Mouse (Mus musculus) spleen, postnatal 10 days (tissue): ENCODE data around the gene Ttc4.

ENCODE experiments used
- DNase-seq, 2 experiments: peaks; one replicate each; pipeline ENCODE4 v3.0.0; 2021 to 2022; ENCODE audit warnings: low spot score in 2 of 2

Gene Ttc4

GRCm38 (mm10) chr4:106678442-106679118 lies at the start of gene Ttc4:
Gene Ttc4, minus strand, starts transcription at chr4:106678944.
- peak; percentile 89 to 94 for DNase-seq

DNA sequence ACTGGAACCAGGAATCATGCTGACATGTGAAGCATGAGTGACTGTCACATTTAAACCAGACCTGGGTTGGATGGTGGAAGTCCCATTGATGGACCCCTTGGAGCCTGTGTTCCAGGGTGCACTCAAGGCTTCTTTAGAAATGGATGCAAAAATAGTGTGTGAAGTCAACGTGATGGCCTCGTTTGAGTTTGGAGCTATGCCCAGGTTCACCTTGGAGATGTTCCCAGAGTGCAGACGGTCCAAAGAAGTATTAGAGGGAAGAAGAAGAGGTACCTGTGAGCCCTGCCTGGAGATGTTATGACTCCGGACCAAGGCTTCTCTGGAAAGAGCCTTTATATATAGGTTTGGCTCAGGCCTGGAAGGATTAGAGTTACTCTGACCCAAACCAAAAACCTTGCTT lies 41.9 kb upstream of the Ttc4 start:
- DNase-seq = no peak

DNA sequence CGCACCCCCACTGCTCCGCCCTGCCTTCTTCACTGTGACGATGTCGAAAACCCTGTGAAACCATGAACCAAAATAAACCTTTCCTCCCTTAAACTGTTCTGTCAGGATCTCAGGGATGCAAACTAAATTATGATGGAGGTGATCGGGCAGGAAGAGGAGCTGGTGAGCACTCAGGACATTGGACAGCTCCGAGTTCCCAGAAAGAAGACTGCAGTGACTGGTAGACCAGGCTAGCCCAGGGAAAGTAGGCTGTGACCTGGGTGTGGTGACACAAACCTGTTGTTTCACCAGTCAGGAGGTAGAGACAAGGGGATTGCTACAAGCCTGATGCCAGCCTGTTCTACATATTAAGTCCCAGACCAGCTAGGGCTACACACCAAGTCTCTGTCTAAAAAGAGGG lies 34.9 kb upstream of the Ttc4 start:
- no peak for DNase-seq

GRCm38 (mm10) chr4:106708408-106708807 lies 29.7 kb upstream of the Ttc4 start:
- DNase-seq = peak; percentile 76 to 88

GRCm38 (mm10) chr4:106707957-106708356 lies 29.2 kb upstream of the Ttc4 start:
- DNase-seq = no peak

DNA sequence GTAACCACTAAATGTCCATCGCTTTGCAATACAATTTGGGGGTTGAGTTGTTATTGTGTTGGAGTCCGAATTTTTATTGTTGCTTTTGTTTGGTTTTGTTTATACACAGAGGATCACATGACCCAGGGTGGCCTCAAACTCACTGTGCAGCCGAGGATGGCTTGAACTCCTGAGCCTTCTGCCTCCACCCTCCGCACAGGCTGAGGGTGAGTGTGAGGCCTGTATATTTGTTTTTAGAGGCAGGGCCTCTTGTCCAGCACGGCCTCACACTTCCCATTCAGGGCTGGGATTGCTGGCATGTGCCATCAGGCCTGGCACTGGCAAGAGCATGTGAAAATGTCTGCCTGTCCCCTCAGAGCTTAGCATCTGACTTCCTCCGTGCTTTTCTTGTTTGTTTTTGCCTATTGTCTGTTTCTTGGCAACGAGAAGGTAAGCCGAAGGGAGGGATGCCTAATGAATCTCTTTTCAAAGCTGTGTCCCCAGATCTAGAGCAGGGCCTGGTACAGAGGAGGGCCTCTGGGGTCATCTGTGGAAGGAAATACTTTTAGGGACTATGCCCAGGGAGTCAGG lies 26.4 kb upstream of the Ttc4 start:
- no peak for DNase-seq

GRCm38 (mm10) chr4:106704416-106704815 lies 25.7 kb upstream of the Ttc4 start:
- DNase-seq = no peak

DNA sequence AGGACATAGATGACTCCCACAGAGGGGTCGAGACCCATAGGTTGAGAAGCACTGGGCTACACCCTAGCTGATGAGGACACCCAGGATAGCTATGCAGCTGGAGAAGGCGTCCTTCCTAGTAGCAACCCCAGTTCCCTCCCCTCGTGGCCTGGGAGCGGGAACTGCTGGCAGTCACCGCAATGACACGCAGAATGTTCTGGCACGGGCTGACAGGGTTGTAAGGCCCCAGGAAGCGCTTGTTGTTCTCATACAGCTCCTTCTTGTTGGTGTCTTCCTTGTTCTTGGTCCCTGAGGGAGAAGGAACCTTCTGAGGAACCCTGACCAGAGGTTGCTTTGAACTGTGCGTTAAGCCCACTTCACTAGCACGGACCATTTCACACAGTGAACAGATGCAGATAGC lies 25.2 kb upstream of the Ttc4 start:
- no peak for DNase-seq

- no peak for DNase-seq
Measured at GRCm38 (mm10) chr4:106700798-106701197, 22.1 kb upstream of the Ttc4 start.

DNA sequence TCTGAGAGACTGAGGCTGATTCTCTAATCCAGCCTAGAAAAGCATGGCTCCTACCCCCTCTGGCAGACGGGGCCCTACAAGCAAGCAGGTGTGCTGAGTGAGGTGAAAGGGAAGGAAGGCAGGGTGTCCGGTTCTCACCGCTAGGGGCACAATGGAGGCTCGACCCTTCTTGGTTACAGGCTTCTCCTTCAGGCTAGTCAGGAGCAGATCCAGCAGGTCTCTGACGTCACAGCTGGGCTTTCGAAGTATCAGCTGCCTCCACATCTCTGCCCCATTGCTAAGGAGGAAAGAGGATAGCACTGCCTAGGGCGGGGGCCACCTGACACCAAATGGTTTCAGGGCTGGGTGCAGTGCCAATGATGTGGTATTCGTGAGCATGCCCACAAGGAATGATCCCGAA lies 21.2 kb upstream of the Ttc4 start:
- DNase-seq = peak in 1 of 2 experiments; percentile 32

- DNase-seq = no peak
Measured at GRCm38 (mm10) chr4:106693841-106694430, 15.2 kb upstream of the Ttc4 start.

- DNase-seq = no peak
Measured at GRCm38 (mm10) chr4:106688636-106689296, 10.0 kb upstream of the Ttc4 start.

DNA sequence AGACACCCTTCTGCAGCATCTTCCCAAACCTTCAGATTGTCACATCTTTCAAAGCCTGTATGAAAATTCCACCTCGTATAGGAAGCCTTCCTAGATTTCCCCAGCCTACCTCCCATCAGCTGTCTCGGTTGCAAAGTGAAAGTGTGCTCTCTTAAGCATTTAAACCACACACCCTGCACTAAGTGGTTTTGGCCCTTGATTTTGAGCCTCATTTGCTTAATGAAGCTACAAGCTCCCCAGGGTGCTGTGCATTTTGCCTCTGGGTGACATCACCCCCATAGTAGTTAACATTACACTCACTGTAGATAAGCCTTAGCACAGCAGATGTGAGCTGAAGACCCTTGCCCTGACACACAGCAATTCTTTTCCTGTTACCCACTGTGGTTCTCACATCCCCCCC lies 2.2 kb upstream of the Ttc4 start:
- DNase-seq = no peak

- no peak for DNase-seq
Measured at GRCm38 (mm10) chr4:106679152-106679551, 408 bp upstream of the Ttc4 start.

GRCm38 (mm10) chr4:106676749-106677148 lies 2.0 kb downstream of the Ttc4 start:
- DNase-seq = no peak

GRCm38 (mm10) chr4:106666546-106666945 lies 12.2 kb downstream of the Ttc4 start:
- no peak for DNase-seq

- no peak for DNase-seq
Measured at GRCm38 (mm10) chr4:106665673-106666072, 13.1 kb downstream of the Ttc4 start.

DNA sequence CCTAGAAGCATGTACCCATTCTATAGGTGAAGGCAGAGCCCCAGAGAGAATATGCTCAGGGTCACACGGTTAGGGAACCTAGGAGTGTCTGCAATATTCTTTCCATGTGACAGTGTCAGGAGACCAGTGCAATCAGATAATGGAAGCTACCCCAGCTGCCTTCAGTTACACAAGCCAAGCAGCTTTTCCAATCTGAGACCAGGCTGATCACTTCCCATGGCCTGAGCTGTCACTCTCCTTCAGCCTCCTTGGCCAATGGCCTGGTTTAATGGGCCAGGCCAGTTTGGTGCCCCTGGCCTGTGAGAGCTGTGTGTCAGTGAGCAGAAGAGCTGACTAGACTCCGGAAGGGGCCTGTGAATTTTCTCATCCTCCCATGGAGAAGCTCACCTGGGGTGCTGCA lies 13.5 kb downstream of the Ttc4 start:
- no peak for DNase-seq

GRCm38 (mm10) chr4:106664697-106665096 lies 14.0 kb downstream of the Ttc4 start:
- DNase-seq = no peak

GRCm38 (mm10) chr4:106663956-106664470 lies 14.7 kb downstream of the Ttc4 start:
- no peak for DNase-seq

- DNase-seq = no peak
Measured at GRCm38 (mm10) chr4:106655681-106656080, 23.1 kb downstream of the Ttc4 start.

GRCm38 (mm10) chr4:106653051-106653450 lies 25.7 kb downstream of the Ttc4 start:
- no peak for DNase-seq

DNA sequence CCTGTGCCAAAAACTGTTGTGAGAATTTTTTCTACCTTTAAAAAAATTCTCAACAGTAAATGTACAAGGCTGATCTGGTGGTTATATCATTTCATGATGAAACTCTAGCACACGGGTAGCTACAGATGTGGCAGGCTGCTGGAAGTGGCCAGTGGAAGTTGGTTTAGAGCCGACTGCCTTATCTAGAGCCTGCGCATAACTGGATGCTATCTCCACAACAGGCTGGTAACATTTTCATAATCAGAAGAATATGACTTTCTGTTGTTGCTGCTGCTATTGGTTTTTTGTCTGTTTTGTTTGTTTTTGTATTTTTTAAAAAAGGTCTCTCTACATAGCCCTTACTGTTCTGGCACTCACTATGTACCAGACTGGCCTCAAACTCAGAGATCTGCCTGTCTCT lies 26.2 kb downstream of the Ttc4 start:
- DNase-seq = no peak
